Mouse (Mus musculus) left cerebral cortex, adult 2 months (tissue): ENCODE measurements around the gene Taok3. TPM values are rescaled to one million over a fixed set of nuclear protein-coding genes. Genes with fewer than 3 reads are reported as not detected.
A peak's percentile ranks its signal among the peaks of the same experiment; 100 is the strongest.

Source experiments
- DNase-seq, 2 experiments: peaks; one replicate each; pipeline ENCODE4 v3.0.0; 2021 to 2022; ENCODE audit warnings: low spot score in 2 of 2, mixed read lengths in 1 of 2; ENCODE audit errors: extremely low spot score in 1 of 2
- H3K27ac ChIP-seq: fragments of 200-600 bp; 2 replicates; pipeline ENCODE4 v1.8.1; 2022
- H3K4me3 ChIP-seq: fragments of 200-600 bp; 2 replicates; pipeline ENCODE4 v1.8.1; 2022
- CTCF ChIP-seq: fragments of 200-600 bp; IDR thresholded peaks from 2 replicates; pipeline ENCODE4 v1.8.1; 2022; ENCODE audit warnings: antibody characterized with exemption, mild to moderate bottlenecking, moderate library complexity
- intact Hi-C: fragments of 180-260 bp; cut with DNase I; formaldehyde crosslinking; loops from one replicate; pipeline ENCODE4 v1.15.1; 2025
- long read RNA-seq, 2 experiments: library from polyadenylated mRNA; stranded (forward); transcript quantifications; one replicate each; pipeline ENCODE4 v2.0.0; 2021; ENCODE audit warnings: borderline mapping rate in 2 of 2
- total RNA-seq, 2 experiments: library from RNA; stranded (reverse); gene quantifications; 2 replicates each; pipeline ENCODE4 v1.2.3; 2021

Gene Taok3
- 10 to 100 TPM; 52.5 to 54.7 TPM for total RNA-seq
- long read RNA-seq, experiment 1, full-length matches to known transcripts, result 3 of 7 reads
- long read RNA-seq, experiment 1, partial matches to known transcripts, result 1 of 7 reads
- long read RNA-seq, experiment 1, other reads (novel, unspliced or antisense), result 3 of 7 reads
- long read RNA-seq, experiment 2, partial matches to known transcripts, result 1 of 4 reads
- long read RNA-seq, experiment 2, other reads (novel, unspliced or antisense), result 1 of 4 reads

- intact Hi-C loops, result loop anchor here (1.0 to 5.0 kb wide), 6 partner anchors 19 to 377 kb away; partner anchors contain the start of gene Pebp1
- peak within 1 kb of the TSS; percentile 58 for H3K27ac ChIP-seq
Observed at GRCm38 (mm10) chr5:117119777-117120488, at the start of gene Taok3. TSS of gene Taok3 (plus strand) at chr5:117120129.

DNA sequence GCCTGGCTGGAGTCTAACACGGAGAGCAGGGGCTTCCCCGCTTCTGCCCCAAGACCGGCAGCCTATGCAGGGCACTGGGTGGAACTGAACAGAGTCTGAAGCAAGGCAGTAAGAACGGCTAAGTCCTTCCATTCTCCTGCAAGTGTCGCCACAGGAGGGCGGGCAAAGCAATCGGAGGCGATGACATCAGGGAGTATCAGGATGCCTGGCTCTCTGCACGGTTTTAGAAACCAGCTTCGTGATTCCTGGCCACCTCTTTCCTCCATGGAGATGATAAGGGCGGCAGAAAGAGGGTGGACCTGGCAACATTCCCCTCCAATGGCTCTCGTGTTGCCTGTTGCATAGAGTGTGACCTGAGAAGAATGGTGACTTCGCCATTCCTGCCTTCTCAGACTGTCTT, 32.2 kb upstream of the Taok3 start:
- DNase-seq, result no peak
- no peak; the same call in none of the 2 replicates for TF ChIP-seq CTCF
- peak overlapping the region; percentile 22; the same call in 1 of the 2 replicates for H3K4me3 ChIP-seq
- intact Hi-C loops, result no loop called here
- H3K27ac ChIP-seq, result no peak overlapping the region

More at GRCm38 (mm10) chr5:117119777-117120488, at the start of gene Taok3:
- peak within 1 kb of the TSS; percentile 92 for H3K4me3 ChIP-seq
- DNase-seq, result peak; percentile 98
- peak; percentile 1; the same call in 1 of the 2 replicates for TF ChIP-seq CTCF

- DNase-seq, result no peak
- intact Hi-C loops, result no loop called here
- no peak overlapping the region for H3K4me3 ChIP-seq
- no peak for TF ChIP-seq CTCF
- no peak overlapping the region for H3K27ac ChIP-seq
Observed at GRCm38 (mm10) chr5:117089147-117089546, 30.8 kb upstream of the Taok3 start.

DNA sequence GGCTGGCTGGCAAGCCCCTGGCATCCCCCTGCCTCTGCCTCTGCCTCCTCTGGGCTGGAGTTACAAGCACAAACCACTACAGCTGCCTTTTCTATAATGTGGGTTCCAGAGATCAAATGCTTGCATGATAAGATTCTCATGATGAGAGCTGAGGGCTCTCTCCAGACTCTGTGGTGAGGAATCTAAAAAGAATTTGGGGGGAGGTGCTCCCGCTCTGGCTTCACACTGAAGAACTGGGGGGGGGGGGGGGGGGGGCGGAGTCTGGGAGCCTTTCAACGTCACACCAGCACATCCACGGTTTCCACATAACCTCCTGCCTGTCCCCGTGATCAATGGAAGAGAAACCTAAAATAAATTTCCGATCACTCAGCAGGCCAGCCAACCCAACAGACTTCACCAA, 30.1 kb upstream of the Taok3 start:
- intact Hi-C loops, result no loop called here
- Histone ChIP-seq H3K27ac (no peak overlapping the region), H3K4me3 (no peak overlapping the region)
- no peak for TF ChIP-seq CTCF
- no peak for DNase-seq

- H3K4me3 ChIP-seq, result no peak overlapping the region
- peak; percentile 42 to 44 for DNase-seq
- TF ChIP-seq CTCF, result peak; percentile 73
- intact Hi-C loops, result no loop called here
- H3K27ac ChIP-seq, result no peak overlapping the region
Observed at GRCm38 (mm10) chr5:117094431-117094830, 25.5 kb upstream of the Taok3 start.

GRCm38 (mm10) chr5:117096716-117097115, 23.2 kb upstream of the Taok3 start:
- peak; percentile 55 to 57 for DNase-seq
- peak; percentile 92 for TF ChIP-seq CTCF
- Histone ChIP-seq H3K27ac (no peak overlapping the region), H3K4me3 (no peak overlapping the region)
- intact Hi-C loops, result loop anchor here (2.0 to 5.0 kb wide), 2 partner anchors 972 to 1064 kb away; no protein-coding TSS in a partner anchor

GRCm38 (mm10) chr5:117099008-117099407, 20.9 kb upstream of the Taok3 start:
- intact Hi-C loops, result loop anchor here (5.0 kb wide), 1 partner anchor 1067 kb away; no protein-coding TSS in a partner anchor
- no peak for DNase-seq
- no peak for TF ChIP-seq CTCF
- Histone ChIP-seq H3K4me3 (no peak overlapping the region), H3K27ac (no peak overlapping the region)

DNA sequence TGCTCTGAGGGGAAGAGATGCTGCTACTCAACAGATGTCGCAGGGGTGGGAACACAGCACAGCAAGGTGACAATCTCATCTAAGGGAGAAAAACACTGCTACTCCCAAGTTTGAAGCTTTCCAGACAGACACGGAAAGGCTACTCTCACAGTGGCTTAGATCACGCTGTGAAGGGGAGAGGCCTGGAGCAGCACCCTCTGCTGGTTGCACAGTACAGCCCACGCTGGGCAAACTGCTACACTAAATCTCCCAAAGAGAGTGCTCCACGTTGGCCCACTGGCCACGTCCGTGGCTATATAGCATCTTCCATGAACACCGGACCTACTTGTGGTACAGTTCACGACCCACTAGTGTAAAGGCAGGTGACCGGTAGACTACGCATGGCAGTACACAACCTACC, 20.2 kb upstream of the Taok3 start:
- Histone ChIP-seq H3K27ac (no peak overlapping the region), H3K4me3 (no peak overlapping the region)
- peak in 1 of 2 experiments; percentile 40 for DNase-seq
- intact Hi-C loops, result loop anchor here (5.0 kb wide), 1 partner anchor 1067 kb away; no protein-coding TSS in a partner anchor
- peak; percentile 62 for TF ChIP-seq CTCF

- no peak for TF ChIP-seq CTCF
- no peak overlapping the region for H3K4me3 ChIP-seq
- DNase-seq, result no peak
- intact Hi-C loops, result no loop called here
- H3K27ac ChIP-seq, result no peak overlapping the region
Observed at GRCm38 (mm10) chr5:117103194-117103929, 16.6 kb upstream of the Taok3 start.

DNA sequence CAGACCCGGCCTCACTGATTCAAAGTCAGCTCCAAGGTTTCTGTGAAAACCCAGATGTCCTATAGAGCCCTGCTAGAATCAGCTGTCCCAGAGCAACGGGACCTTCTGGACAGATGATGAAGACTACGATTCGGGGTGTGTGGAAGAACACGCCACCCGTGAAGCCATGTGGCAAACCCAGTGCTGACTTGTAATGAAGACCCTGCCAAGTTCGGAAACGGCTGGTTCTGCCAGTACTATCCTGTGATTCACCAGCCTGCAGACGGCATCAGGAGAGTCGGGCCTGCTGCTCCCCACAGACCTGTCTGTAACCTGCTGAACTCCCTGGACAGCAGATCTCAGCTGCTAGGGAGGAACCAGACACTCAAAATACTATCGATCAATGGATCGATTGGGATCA, 15.6 kb upstream of the Taok3 start:
- Histone ChIP-seq H3K27ac (no peak overlapping the region), H3K4me3 (no peak overlapping the region)
- TF ChIP-seq CTCF, result no peak
- intact Hi-C loops, result no loop called here
- DNase-seq, result no peak

DNA sequence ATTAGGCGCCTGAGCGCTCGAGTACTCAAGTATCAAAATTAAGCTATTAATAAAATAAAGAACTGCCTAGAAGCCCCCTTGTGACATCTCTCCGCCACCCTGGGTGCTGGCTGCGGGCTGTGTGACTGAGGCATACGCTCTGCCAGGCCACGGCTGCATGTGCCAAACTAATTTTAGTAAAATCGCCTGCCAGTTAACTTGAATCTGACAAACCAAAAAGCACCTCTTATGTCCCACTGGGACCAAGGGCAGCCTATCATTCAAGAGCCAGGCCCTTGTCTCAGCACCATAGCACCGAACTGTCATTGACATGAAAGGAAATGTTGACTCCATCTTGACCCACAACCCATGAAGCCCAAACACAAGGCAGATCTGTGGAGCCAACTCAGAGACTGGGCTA, 14.2 kb upstream of the Taok3 start:
- no peak for TF ChIP-seq CTCF
- no peak overlapping the region for H3K4me3 ChIP-seq
- no peak overlapping the region for H3K27ac ChIP-seq
- intact Hi-C loops, result no loop called here
- no peak for DNase-seq

DNA sequence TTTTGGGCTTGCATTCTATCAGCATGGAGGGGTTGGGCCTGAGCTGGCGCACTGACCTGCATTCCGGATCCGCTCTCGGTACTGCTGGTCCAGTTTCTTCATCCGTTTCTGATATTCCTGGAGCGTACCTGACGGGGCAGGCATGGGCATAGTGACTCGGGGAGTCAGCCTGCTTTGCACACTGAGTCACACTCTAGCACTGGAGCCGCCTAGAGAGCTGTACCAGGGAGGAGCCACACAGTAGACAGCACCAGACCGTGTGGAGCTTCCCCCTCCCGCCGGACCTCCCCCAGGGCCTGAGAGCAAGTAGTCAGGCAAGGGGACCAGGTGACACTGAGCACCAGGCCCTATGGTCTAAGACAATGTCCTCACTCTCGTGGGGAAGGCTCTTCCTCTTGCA, 11.6 kb upstream of the Taok3 start:
- Histone ChIP-seq H3K27ac (no peak overlapping the region), H3K4me3 (no peak overlapping the region)
- intact Hi-C loops, result no loop called here
- no peak for TF ChIP-seq CTCF
- no peak for DNase-seq
